Mouse (Mus musculus): Measurements from ENCODE around the gene Wipf1.
A peak's percentile ranks its signal among the peaks of the same experiment; 100 is the strongest.

GRCm38 (mm10) chr2:73396828-73397325, 132.7 kb downstream of the Wipf1 start:
- TF ChIP-seq CEBPB (IDR thresholded peaks at IDR 0.05; ENCODE audit: insufficient read depth, poor library complexity, severe bottlenecking) = peak; percentile 80
- TF ChIP-seq E2F4 (IDR thresholded peaks at IDR 0.05; ENCODE audit: insufficient read depth) = no peak
- no peak for TF ChIP-seq MYOG (IDR thresholded peaks at IDR 0.05; ENCODE audit: control insufficient read depth in 1 of 3, insufficient read depth in 1 of 3, insufficient read length in 2 of 3, low read depth in 2 of 3)
- TF ChIP-seq POLR2A (IDR thresholded peaks at IDR 0.05; ENCODE audit: insufficient read length, low read depth) = no peak
- TF ChIP-seq USF1 (IDR thresholded peaks at IDR 0.05; ENCODE audit: low read depth) = no peak
- no peak for TF ChIP-seq TCF12 (IDR thresholded peaks at IDR 0.05; ENCODE audit: insufficient read depth, poor library complexity, severe bottlenecking)
- TF ChIP-seq MAX (IDR thresholded peaks at IDR 0.05; ENCODE audit: low read depth) = no peak
- no peak for TF ChIP-seq MYOD1 (IDR thresholded peaks at IDR 0.05; ENCODE audit: control insufficient read depth in 1 of 3, insufficient read length in 2 of 3, low read depth in 2 of 3)
- no peak for TF ChIP-seq POLR2AphosphoS2 (IDR thresholded peaks at IDR 0.05; ENCODE audit: insufficient read length, low read depth)
- no peak for TF ChIP-seq SRF (IDR thresholded peaks at IDR 0.05; ENCODE audit: control insufficient read depth, insufficient read length, low read depth)
- TF ChIP-seq REST (IDR thresholded peaks at IDR 0.05; ENCODE audit: insufficient read depth, insufficient read length) = no peak
- no peak for TF ChIP-seq TCF3 (IDR thresholded peaks at IDR 0.05; ENCODE audit: insufficient read length, low read depth)
